Mouse (Mus musculus): ENCODE data around the gene Rps5. TPM values are rescaled to one million over a fixed set of nuclear protein-coding genes. Genes with fewer than 3 reads are reported as not detected.
"Not testable (repeated sequence)": the region's sequence is repeated elsewhere in the genome, so short reads cannot be mapped to it uniquely, and the experiment has no call there.

Rps5 gene
- total RNA-seq, 2 experiments from 2014 or later, result 335 to 413 TPM

GRCm38 (mm10) chr7:12926316-12926715, 4.2 kb downstream of the Rps5 start:
- intact Hi-C loops (cut with DNase I), result no loop called here
- DNase-seq (ENCODE audit: low spot score in 2 of 2), result no peak

- intact Hi-C loops (cut with DNase I), result no loop called here
- no peak for DNase-seq (ENCODE audit: low spot score in 2 of 2)
Measured at GRCm38 (mm10) chr7:12927191-12927680, 5.1 kb downstream of the Rps5 start, which contains the start of gene Rnf225. Rnf225 (plus strand) TSS chr7:12927416.

- intact Hi-C loops (cut with DNase I), result no loop called here
- peak; percentile 49 to 61 for DNase-seq (ENCODE audit: low spot score in 2 of 2)
Measured at GRCm38 (mm10) chr7:12927693-12928589, 5.9 kb downstream of the Rps5 start.

DNA sequence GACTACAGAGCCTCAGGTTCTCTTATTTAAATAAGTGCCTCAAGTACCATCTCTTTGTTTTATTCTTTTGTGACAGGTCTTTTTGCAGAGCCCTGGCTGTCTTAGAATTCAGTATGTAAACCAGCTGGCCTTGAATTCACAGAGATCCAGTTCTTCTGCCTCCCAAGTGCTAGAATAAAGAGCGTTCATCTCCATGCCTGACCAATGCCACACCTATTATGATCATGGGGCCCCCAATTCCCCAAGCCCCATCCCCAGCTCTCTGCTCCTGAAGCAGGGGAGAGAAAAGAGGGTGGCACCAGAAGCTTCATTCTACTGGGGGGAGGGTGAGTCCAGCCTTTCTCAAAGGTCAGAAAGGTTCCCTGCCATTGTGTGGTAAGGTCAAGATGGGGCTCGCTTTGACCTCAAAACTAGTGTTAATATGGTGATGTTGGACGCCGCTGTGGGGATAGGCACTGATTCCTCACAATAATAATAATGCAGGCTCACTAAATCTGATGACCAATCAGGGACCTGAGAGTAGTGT, 11.6 kb downstream of the Rps5 start:
- intact Hi-C loops (cut with DNase I), result no loop called here
- DNase-seq (ENCODE audit: low spot score in 2 of 2), result no peak

DNA sequence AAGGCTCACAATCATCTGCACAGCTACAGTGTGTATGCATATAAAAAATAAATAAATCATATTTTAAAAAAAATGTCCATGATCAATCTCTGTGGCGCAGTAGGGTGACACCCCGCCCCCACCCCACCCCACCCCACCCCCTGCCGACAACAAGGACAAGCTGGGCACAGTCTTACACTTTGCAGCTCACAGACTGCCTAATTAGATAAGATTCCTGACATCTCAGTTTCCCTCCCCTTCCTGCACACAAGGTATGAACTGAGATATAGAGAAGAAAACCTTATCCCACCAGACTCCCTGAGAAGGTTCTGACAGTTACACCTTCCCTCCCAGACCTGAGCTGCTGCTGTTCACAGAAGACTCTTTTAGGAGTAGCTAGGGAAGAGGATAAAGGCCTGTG, 12.7 kb downstream of the Rps5 start:
- intact Hi-C loops (cut with DNase I), result no loop called here
- DNase-seq (ENCODE audit: low spot score in 2 of 2), result no peak

DNA sequence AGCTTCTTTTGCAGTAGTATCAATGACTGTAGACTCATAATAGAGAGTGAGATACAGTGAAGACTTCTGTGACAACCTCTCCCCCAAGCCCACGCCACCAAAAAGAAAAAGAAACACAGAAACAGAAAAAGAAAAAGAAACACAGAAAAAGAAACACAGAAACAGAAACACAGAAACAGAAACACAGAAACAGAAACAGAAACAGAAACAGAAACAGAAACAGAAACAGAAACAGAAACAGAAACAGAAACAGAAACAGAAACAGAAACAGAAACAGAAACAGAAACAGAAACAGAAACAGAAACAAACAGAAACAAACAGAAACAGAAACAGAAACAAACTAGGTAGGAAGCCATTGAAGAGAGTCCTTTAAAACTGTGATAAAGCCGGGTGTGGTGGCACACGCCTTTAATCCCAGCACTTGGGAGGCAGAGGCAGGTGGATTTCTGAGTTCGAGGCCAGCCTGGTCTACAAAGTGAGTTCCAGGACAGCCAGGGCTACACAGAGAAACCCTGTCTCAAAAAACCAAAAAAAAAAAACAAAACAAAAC, 15.2 kb downstream of the Rps5 start:
- DNase-seq (ENCODE audit: low spot score in 2 of 2); intact Hi-C loops (cut with DNase I): not testable (repeated sequence)

- intact Hi-C loops (cut with DNase I), result no loop called here
- DNase-seq (ENCODE audit: low spot score in 2 of 2), result no peak
Measured at GRCm38 (mm10) chr7:12940599-12940998, 18.5 kb downstream of the Rps5 start.

DNA sequence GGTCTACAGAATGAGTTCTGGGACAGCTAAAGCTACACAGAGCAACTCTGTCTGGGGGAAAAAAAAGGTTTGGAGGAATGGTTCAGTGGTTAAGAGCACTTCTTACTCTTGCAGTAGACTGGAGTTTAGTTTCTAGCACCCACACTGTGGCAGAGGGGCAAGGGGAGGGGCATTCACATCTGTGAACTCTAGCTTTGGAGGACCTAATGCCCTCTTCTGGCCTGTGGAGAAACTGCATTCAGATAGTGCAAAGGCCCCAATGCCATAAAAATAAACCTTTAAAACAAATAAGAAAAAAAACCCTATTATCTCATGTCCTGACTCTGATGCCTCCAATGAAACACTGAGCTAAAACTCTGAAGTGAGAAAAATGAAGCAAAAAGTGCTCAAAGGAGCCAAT, 21.4 kb downstream of the Rps5 start:
- DNase-seq (ENCODE audit: low spot score in 2 of 2), result no peak

DNA sequence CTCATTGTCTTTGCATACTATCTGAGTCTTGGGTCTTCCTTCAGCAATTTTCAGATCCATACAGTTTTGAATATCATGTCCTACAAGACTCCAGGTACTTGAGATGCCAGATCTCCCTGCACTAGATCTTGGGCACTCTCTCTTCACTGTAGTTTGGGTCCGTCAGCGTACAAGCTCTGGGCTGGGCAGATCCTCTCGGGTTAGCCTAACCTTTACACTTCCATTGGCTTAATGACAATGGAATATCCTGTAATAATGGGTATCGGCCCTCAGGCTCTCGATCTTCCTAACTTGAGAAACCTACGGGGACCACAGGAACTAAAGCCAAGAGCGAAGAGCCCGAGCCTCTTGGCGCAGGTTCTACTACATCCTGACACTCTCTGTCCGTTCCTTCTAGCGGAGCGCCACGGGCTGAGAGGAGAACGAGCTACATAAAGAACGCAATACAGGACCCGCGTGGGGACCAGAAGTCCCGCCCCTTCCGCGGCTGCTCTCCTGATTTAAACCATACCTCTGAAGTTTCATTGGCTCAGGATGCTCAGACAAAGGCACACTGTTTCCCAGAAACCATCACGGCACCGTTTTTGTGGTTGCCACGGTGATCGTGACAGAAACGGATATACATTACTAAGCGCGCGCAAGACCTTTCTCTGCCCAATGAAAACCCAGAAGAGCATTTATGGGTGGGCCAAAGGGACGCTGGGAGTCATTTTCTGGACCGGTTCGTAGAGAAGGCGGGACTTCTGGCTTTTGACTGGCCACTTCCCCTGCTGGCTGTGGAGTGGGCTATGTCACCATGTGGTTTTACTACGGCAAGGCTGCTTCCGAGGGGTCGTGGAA, 27.2 kb downstream of the Rps5 start:
- DNase-seq (ENCODE audit: low spot score in 2 of 2), result peak; percentile 94 to 97
- intact Hi-C loops (cut with DNase I), result loop anchor here (2.0 kb wide), 1 partner anchor 26 kb away; the partner anchor contains the start of gene Rps5

More for the DNA sequence above, 21.4 kb downstream of the Rps5 start:
- intact Hi-C loops (cut with DNase I), result no loop called here

- no peak for DNase-seq (ENCODE audit: low spot score in 2 of 2)
- intact Hi-C loops (cut with DNase I), result loop anchor here (2.0 kb wide), 1 partner anchor 27 kb away; the partner anchor contains the start of gene Rps5
Measured at GRCm38 (mm10) chr7:12949872-12950229, 27.8 kb downstream of the Rps5 start.

GRCm38 (mm10) chr7:12954896-12955295, 32.8 kb downstream of the Rps5 start:
- DNase-seq (ENCODE audit: low spot score in 2 of 2), result no peak
- intact Hi-C loops (cut with DNase I), result no loop called here

DNA sequence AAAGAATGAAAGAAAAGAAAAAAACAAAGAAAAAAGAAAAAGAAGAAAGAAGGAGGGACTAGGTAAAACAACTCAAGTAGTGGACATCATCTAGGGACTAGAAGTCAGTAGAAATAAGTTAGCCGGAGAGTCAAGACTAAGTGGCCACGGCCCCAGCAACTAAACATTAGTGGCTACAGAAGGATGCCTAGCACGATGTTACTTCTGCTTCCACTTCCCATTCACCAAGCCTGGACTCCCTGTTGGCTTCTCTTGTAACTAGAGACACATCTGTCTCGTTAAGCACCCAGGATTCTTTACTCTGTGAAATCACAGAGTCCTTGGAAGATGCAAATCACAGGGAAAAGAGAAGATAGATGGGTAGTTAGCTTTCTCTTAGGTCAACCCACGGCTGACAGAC, 35.4 kb downstream of the Rps5 start:
- intact Hi-C loops (cut with DNase I), result no loop called here
- no peak for DNase-seq (ENCODE audit: low spot score in 2 of 2)

GRCm38 (mm10) chr7:12958948-12959347, 36.9 kb downstream of the Rps5 start:
- intact Hi-C loops (cut with DNase I), result no loop called here
- no peak for DNase-seq (ENCODE audit: low spot score in 2 of 2)

- intact Hi-C loops (cut with DNase I), result loop anchor here (5.0 kb wide), 1 partner anchor 37 kb away; the partner anchor contains the start of gene Rps5
- DNase-seq (ENCODE audit: low spot score in 2 of 2), result no peak
Measured at GRCm38 (mm10) chr7:12959718-12960117, 37.6 kb downstream of the Rps5 start.

GRCm38 (mm10) chr7:12961511-12962141, 39.5 kb downstream of the Rps5 start:
- DNase-seq (ENCODE audit: low spot score in 2 of 2), result peak; percentile 41 to 49
- intact Hi-C loops (cut with DNase I), result loop anchor here (5.0 kb wide), 1 partner anchor 39 kb away; the partner anchor contains the start of gene Rps5

DNA sequence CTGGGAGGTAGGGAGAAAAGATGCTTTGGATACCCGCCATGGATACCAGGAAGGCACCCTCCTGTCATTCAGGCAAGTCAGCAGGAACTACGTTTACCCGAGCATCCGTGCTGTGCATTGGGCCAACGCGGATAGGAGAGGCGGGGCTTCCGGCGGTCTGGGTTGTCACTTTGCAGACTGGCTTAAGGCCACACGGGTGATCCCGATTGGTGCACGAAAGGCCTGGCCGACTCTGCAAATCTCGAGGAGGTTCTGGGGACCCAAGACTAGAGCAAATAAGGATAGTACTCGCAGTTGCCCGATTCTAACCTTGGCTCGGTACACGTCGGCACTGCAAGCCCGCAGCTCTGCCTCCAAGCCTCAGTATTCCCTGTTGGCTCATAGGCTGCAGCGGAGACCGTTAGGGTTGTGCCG, 43.6 kb downstream of the Rps5 start, which contains the start of gene Zfp324:
Gene Zfp324 (plus strand): TSS at position 161 of the 414 bp plus-strand sequence.
- intact Hi-C loops (cut with DNase I), result no loop called here

GRCm38 (mm10) chr7:12966104-12966845, 44.2 kb downstream of the Rps5 start:
- DNase-seq (ENCODE audit: low spot score in 2 of 2), result peak; percentile 61 to 68
- intact Hi-C loops (cut with DNase I), result no loop called here

More for the DNA sequence above, 43.6 kb downstream of the Rps5 start, which contains the start of gene Zfp324:
- peak; percentile 89 to 91 for DNase-seq (ENCODE audit: low spot score in 2 of 2)

DNA sequence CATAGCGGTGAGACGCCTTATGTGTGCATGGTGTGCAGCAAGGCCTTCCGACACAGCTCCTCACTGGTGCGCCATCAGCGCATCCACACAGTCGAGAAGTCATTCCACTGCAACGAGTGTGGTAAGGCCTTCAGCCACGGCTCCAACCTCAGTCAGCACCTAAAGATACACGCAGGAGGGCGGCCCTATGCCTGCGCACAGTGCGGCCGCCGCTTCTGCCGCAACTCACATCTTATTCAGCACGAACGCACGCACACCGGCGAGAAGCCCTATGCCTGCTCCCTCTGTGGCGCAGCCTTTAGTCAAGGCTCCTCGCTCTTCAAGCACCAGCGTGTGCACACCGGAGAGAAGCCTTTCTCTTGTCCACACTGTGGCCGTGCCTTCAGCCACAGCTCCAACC, 48.8 kb downstream of the Rps5 start:
- intact Hi-C loops (cut with DNase I), result no loop called here

More for the DNA sequence above, 48.8 kb downstream of the Rps5 start:
- no peak for DNase-seq (ENCODE audit: low spot score in 2 of 2)
